Mouse (Mus musculus): ENCODE measurements around the gene Zbtb16.
A peak's percentile ranks its signal among the peaks of the same experiment; 100 is the strongest.

DNA sequence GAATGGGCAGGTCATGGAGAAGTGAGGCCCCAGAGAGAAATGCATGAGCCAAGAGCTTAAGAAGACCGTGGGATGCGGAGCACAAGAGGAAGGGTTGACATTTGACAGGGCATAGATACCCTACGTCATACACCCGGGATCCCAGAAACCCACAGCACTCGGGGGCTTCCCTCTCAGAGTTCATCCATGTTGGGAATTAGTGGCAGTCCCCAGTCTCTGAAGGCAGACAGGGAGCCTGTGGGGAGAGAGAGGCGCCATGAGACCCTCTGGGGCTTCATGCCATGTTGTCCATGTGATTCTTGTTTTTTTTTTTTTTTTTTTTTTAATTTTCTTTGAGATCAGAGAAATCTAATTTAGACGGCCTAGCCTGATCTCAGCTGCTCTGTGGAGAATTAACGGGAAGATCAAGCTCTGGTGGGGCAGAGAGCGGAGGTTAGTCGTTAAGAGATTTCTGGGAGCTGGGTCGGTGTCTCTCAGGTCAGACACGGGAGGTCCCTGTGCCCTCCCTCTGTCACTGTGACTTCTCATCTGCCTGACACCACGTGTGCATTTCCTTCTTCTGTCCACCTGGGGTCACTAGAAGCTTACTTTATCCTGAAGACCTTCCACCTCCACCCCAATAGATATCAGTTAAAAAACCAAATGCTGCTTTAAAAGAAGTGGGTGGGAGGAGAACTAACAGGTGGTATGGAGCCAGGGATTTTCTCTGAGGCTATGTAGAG, 190.9 kb downstream of the Zbtb16 start:
- TF ChIP-seq POLR2A (IDR thresholded peaks at IDR 0.05; ENCODE audit: low read depth, low read length): no peak
- peak; percentile 36; the same call in 1 of the 2 replicates for TF ChIP-seq CTCF (IDR thresholded peaks at IDR 0.05; ENCODE audit: extremely low read depth, insufficient read length, insufficient replicate concordance, low read depth, low read length)
